Comparison of ENCODE assay signal across 16 mouse cellular contexts in the genomic region with DNA sequence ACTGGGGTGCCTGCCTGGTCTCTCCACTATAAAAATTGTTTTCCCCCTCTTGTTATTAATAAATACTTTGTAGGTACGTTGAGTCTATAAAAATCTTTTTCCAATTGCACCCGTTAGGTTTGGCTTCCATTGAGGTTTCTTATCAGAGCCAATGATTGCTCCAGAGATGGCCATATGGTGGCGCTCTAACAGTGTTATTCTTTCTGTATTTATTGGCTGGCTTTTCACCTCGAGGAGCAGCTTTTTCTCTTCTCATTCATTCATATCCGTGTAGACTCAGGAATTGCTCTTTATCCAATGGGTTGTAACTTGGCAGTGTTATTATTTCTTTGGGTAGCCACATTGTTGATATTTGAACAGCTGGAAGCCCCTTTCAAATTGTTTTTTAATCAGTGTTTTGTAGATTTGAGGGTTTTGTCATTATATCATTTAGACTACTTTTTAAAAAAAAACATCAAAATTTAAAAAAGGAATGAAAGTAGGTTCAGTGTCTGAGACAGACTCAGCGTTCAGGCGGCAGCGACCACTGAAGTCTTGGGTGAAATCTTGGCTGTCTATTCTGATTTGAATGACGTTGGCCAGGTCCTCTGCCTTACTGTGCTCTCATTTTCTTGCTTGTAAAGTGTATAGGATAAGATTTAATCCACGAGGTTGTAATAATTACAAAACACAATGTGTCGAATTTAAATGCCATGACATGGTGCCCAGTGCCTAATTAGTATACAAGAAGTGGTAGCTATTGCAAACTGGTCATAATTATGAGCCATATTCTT. TPM values are rescaled to one million over a fixed set of nuclear protein-coding genes. Genes with fewer than 3 reads are reported as not detected.
DNase-seq lines count a peak whose midpoint lies in the region; ATAC-seq and TF ChIP-seq lines count a peak whose summit lies in the region.
"Had no signal": no experiment of that assay in that cellular context is flagged by ENCODE, and none has a peak within 500 bp of the region (broad histone marks: within the 10 kb centered on the region; RNA-seq: fewer than 3 reads in every experiment).

No protein-coding gene starts in this region.

- no peak for ATAC-seq in hindbrain, embryonic 14.5 days (ENCODE audit: low FRiP score)
- ATAC-seq in hindbrain, embryonic 13.5 days (ENCODE audit: low FRiP score) = no peak
- ATAC-seq in lung, embryonic 14.5 days (ENCODE audit: insufficient read depth) = no peak
- ATAC-seq in embryonic facial prominence, embryonic 13.5 days (ENCODE audit: insufficient number of reproducible peaks, insufficient read depth, low FRiP score, low TSS enrichment, low read depth) = no peak
- ATAC-seq: liver, embryonic 12.5 days had no signal

- no peaks in the 10 kb centered on the region for H3K27me3 ChIP-seq in hindbrain, embryonic 14.5 days (ENCODE audit: control insufficient read depth, insufficient read depth, low read length)
- H3K27me3 ChIP-seq in hindbrain, embryonic 13.5 days = peaks cover 2% of the 10 kb centered on the region; the same call in 1 of the 2 replicates
- H3K27me3 ChIP-seq in lung, embryonic 14.5 days (ENCODE audit: insufficient read depth, low read length) = no peaks in the 10 kb centered on the region
- no peaks in the 10 kb centered on the region for H3K27me3 ChIP-seq in embryonic facial prominence, embryonic 13.5 days
- no peaks in the 10 kb centered on the region for H3K27me3 ChIP-seq in thymus, adult 2 months (ENCODE audit: control insufficient read depth, insufficient read depth, low read length)
- H3K27me3 ChIP-seq: heart, embryonic 15.5 days had no signal

- TF ChIP-seq CTCF in lung, embryonic 14.5 days (IDR thresholded peaks at IDR 0.05; ENCODE audit: low read depth) = peak; percentile 33; the same call in 1 of the 2 replicates
- no peak for TF ChIP-seq CTCF in thymus, adult 2 months (IDR thresholded peaks at IDR 0.05; ENCODE audit: borderline replicate concordance, control insufficient read depth, extremely low read depth, insufficient read depth, low read length, poor library complexity)

- H3K4me2 ChIP-seq in hindbrain, embryonic 14.5 days (replicated peaks) = no peak overlapping the region
- H3K4me2 ChIP-seq in hindbrain, embryonic 13.5 days = no peak overlapping the region
- no peak overlapping the region for H3K4me2 ChIP-seq in lung, embryonic 14.5 days
- 0 out of 2 replicates have a peak overlapping the region, but pooled peaks have one; percentile 14 for H3K4me2 ChIP-seq in embryonic facial prominence, embryonic 13.5 days
- H3K4me2 ChIP-seq: heart, embryonic 15.5 days; liver, embryonic 12.5 days had no signal

- H3K9me3 ChIP-seq in hindbrain, embryonic 14.5 days (ENCODE audit: control insufficient read depth, low read length) = no peaks in the 10 kb centered on the region
- H3K9me3 ChIP-seq in hindbrain, embryonic 13.5 days = no peaks in the 10 kb centered on the region
- no peaks in the 10 kb centered on the region for H3K9me3 ChIP-seq in lung, embryonic 14.5 days (ENCODE audit: low read depth, low read length)
- 0 out of 2 replicates have a peak, but pooled peaks cover 3% of the 10 kb centered on the region for H3K9me3 ChIP-seq in embryonic facial prominence, embryonic 13.5 days
- H3K9me3 ChIP-seq: heart, embryonic 15.5 days; liver, embryonic 12.5 days; midbrain, embryonic 10.5 days had no signal

- no peaks in the 10 kb centered on the region for H3K36me3 ChIP-seq in hindbrain, embryonic 14.5 days (replicated peaks; ENCODE audit: control insufficient read depth, insufficient read depth)
- H3K36me3 ChIP-seq in hindbrain, embryonic 13.5 days = no peaks in the 10 kb centered on the region
- no peaks in the 10 kb centered on the region for H3K36me3 ChIP-seq in lung, embryonic 14.5 days (ENCODE audit: insufficient read depth)
- no peaks in the 10 kb centered on the region for H3K36me3 ChIP-seq in embryonic facial prominence, embryonic 13.5 days
- H3K36me3 ChIP-seq in thymus, adult 2 months (ENCODE audit: control insufficient read depth, insufficient read depth, low read length) = no peaks in the 10 kb centered on the region
- H3K36me3 ChIP-seq: heart, embryonic 15.5 days; liver, embryonic 12.5 days; midbrain, embryonic 10.5 days had no signal

- peak; percentile 17 for DNase-seq in adrenal gland, postnatal 14 days
- DNase-seq in adrenal gland, postnatal 36 days = no peak
- peak; percentile 35 for DNase-seq in hindbrain, embryonic 14.5 days (ENCODE audit: low spot score)
- DNase-seq in lung, embryonic 14.5 days = peak; percentile 61
- no peak for DNase-seq in lung, postnatal 36 days
- no peak for DNase-seq in thymus, adult 2 months
- DNase-seq: adrenal gland, adult 2 months; cerebellum, adult 2 months; kidney, adult 9 months; right cerebral cortex, adult 18-20 months had no signal

- H3K9ac ChIP-seq in hindbrain, embryonic 14.5 days = no peak overlapping the region
- no peak overlapping the region for H3K9ac ChIP-seq in hindbrain, embryonic 13.5 days
- H3K9ac ChIP-seq in lung, embryonic 14.5 days = no peak overlapping the region
- H3K9ac ChIP-seq in embryonic facial prominence, embryonic 13.5 days = no peak overlapping the region
- H3K9ac ChIP-seq: heart, embryonic 15.5 days; liver, embryonic 12.5 days had no signal

- no peaks in the 10 kb centered on the region for H3K4me1 ChIP-seq in hindbrain, embryonic 14.5 days (replicated peaks; ENCODE audit: control insufficient read depth, insufficient read depth, low read length)
- H3K4me1 ChIP-seq in hindbrain, embryonic 13.5 days (replicated peaks) = peaks cover 18% of the 10 kb centered on the region; the same call in 1 of the 2 replicates
- H3K4me1 ChIP-seq in lung, embryonic 14.5 days (ENCODE audit: insufficient read depth) = no peaks in the 10 kb centered on the region; the same call in 1 of the 2 replicates
- H3K4me1 ChIP-seq in embryonic facial prominence, embryonic 13.5 days = peaks cover 43% of the 10 kb centered on the region
- no peaks in the 10 kb centered on the region for H3K4me1 ChIP-seq in thymus, adult 2 months (replicated peaks; ENCODE audit: control insufficient read depth, insufficient read depth, low read length)
- H3K4me1 ChIP-seq: heart, embryonic 15.5 days; liver, embryonic 12.5 days had no signal

- no peak overlapping the region for H3K4me3 ChIP-seq in hindbrain, embryonic 14.5 days (replicated peaks; ENCODE audit: low read length)
- H3K4me3 ChIP-seq in hindbrain, embryonic 13.5 days = no peak overlapping the region
- no peak overlapping the region for H3K4me3 ChIP-seq in lung, embryonic 14.5 days (ENCODE audit: low read depth, low read length)
- H3K4me3 ChIP-seq in embryonic facial prominence, embryonic 13.5 days = no peak overlapping the region
- H3K4me3 ChIP-seq in thymus, adult 2 months (ENCODE audit: control insufficient read depth, insufficient read depth, low read length) = no peak overlapping the region
- H3K4me3 ChIP-seq: heart, embryonic 15.5 days; liver, embryonic 12.5 days; midbrain, embryonic 10.5 days; myocyte had no signal

- 63% methylated on average over 11 of the region's 11 CpGs for WGBS in hindbrain, embryonic 14.5 days
- WGBS in hindbrain, embryonic 13.5 days = 62% methylated on average over 11 of the region's 11 CpGs
- 46% methylated on average over 11 of the region's 11 CpGs for WGBS in lung, embryonic 14.5 days
- 39% methylated on average over 11 of the region's 11 CpGs for WGBS in embryonic facial prominence, embryonic 13.5 days
- 71% methylated on average over 11 of the region's 11 CpGs for WGBS in thymus, adult 2 months

- no peak overlapping the region for H3K27ac ChIP-seq in hindbrain, embryonic 14.5 days
- H3K27ac ChIP-seq in hindbrain, embryonic 13.5 days = no peak overlapping the region
- H3K27ac ChIP-seq in lung, embryonic 14.5 days (ENCODE audit: low read depth) = no peak overlapping the region
- H3K27ac ChIP-seq in embryonic facial prominence, embryonic 13.5 days = no peak overlapping the region
- no peak overlapping the region for H3K27ac ChIP-seq in thymus, adult 2 months (ENCODE audit: control insufficient read depth, insufficient read depth, low read length)
- H3K27ac ChIP-seq: heart, embryonic 15.5 days; liver, embryonic 12.5 days; midbrain, embryonic 10.5 days had no signal

- TF ChIP-seq POLR2A in thymus, adult 2 months (IDR thresholded peaks at IDR 0.05; ENCODE audit: control insufficient read depth, extremely low read depth, insufficient read depth, low read length, poor library complexity) = no peak

RNA-seq across cellular contexts. Expression of a gene that starts 24.2 kb away (rescaled TPM):
- total RNA-seq in adrenal gland, postnatal 14 days (2021) = 30.3 and 37.1 TPM in 2 replicates
- total RNA-seq in adrenal gland, postnatal 36 days (2021) = 10 to 100 TPM; 25.3 to 26.3 TPM
- polyA plus RNA-seq in hindbrain, embryonic 14.5 days (2014; fragmentation: Nextera tagmentation; extraction: Ambion mirVana) = 35.5 and 38.7 TPM in 2 replicates
- polyA plus RNA-seq in hindbrain, embryonic 13.5 days (2015; fragmentation: Nextera tagmentation; extraction: Ambion mirVana) = 44.0 and 46.8 TPM in 2 replicates
- polyA plus RNA-seq in lung, embryonic 14.5 days (2014; fragmentation: Nextera tagmentation; extraction: Ambion mirVana) = 56.4 and 58.1 TPM in 2 replicates
- polyA plus RNA-seq in embryonic facial prominence, embryonic 13.5 days (2015; fragmentation: Nextera tagmentation; extraction: Ambion mirVana) = 52.2 and 54.6 TPM in 2 replicates
- polyA plus RNA-seq in thymus, adult 2 months (2012; rRNA removed) = 5.3 and 5.8 TPM in 2 replicates

RNA-seq across cellular contexts. Expression of a gene that starts 49.2 kb away (rescaled TPM):
- 3.3 and 6.5 TPM in 2 replicates for total RNA-seq in adrenal gland, postnatal 14 days (2021)
- total RNA-seq in adrenal gland, postnatal 36 days (2021) = 1 to 10 TPM; 3.4 to 3.6 TPM
- 0.37 and 0.51 TPM in 2 replicates for polyA plus RNA-seq in hindbrain, embryonic 14.5 days (2014; fragmentation: Nextera tagmentation; extraction: Ambion mirVana)
- polyA plus RNA-seq in hindbrain, embryonic 13.5 days (2015; fragmentation: Nextera tagmentation; extraction: Ambion mirVana) = 0.36 and 0.48 TPM in 2 replicates
- 0.70 and 1.2 TPM in 2 replicates for polyA plus RNA-seq in lung, embryonic 14.5 days (2014; fragmentation: Nextera tagmentation; extraction: Ambion mirVana)
- 2.0 and 2.3 TPM in 2 replicates for polyA plus RNA-seq in embryonic facial prominence, embryonic 13.5 days (2015; fragmentation: Nextera tagmentation; extraction: Ambion mirVana)
- 1.6 and 2.3 TPM in 2 replicates for polyA plus RNA-seq in thymus, adult 2 months (2012; rRNA removed)

RNA-seq across cellular contexts. Expression of a gene that starts 49.7 kb away (rescaled TPM):
- 114 and 117 TPM in 2 replicates for total RNA-seq in adrenal gland, postnatal 14 days (2021)
- 100 to 1,000 TPM; 132 to 159 TPM for total RNA-seq in adrenal gland, postnatal 36 days (2021)
- polyA plus RNA-seq in hindbrain, embryonic 14.5 days (2014; fragmentation: Nextera tagmentation; extraction: Ambion mirVana) = 111 and 117 TPM in 2 replicates
- 106 and 107 TPM in 2 replicates for polyA plus RNA-seq in hindbrain, embryonic 13.5 days (2015; fragmentation: Nextera tagmentation; extraction: Ambion mirVana)
- polyA plus RNA-seq in lung, embryonic 14.5 days (2014; fragmentation: Nextera tagmentation; extraction: Ambion mirVana) = 87.1 and 89.0 TPM in 2 replicates
- polyA plus RNA-seq in embryonic facial prominence, embryonic 13.5 days (2015; fragmentation: Nextera tagmentation; extraction: Ambion mirVana) = 83.3 and 86.4 TPM in 2 replicates
- polyA plus RNA-seq in thymus, adult 2 months (2012; rRNA removed) = 138 and 155 TPM in 2 replicates

Comparison
In these comparisons a context has a peak if more than half of its experiments do, and no peak if none do; other contexts are left out.
1. DNase-seq: peak in adrenal gland, postnatal 14 days (single experiment), hindbrain, embryonic 14.5 days (single experiment) and lung, embryonic 14.5 days (single experiment); none in adrenal gland, postnatal 36 days (0 of 2), lung, postnatal 36 days (single experiment) and thymus, adult 2 months (single experiment).